Mouse (Mus musculus): Measurements from ENCODE around the gene Ralbp1. TPM values are rescaled to one million over a fixed set of nuclear protein-coding genes. Genes with fewer than 3 reads are reported as not detected.

Ralbp1 gene
- 99.9 and 135 TPM in 2 replicates for polyA plus RNA-seq (2012)

DNA sequence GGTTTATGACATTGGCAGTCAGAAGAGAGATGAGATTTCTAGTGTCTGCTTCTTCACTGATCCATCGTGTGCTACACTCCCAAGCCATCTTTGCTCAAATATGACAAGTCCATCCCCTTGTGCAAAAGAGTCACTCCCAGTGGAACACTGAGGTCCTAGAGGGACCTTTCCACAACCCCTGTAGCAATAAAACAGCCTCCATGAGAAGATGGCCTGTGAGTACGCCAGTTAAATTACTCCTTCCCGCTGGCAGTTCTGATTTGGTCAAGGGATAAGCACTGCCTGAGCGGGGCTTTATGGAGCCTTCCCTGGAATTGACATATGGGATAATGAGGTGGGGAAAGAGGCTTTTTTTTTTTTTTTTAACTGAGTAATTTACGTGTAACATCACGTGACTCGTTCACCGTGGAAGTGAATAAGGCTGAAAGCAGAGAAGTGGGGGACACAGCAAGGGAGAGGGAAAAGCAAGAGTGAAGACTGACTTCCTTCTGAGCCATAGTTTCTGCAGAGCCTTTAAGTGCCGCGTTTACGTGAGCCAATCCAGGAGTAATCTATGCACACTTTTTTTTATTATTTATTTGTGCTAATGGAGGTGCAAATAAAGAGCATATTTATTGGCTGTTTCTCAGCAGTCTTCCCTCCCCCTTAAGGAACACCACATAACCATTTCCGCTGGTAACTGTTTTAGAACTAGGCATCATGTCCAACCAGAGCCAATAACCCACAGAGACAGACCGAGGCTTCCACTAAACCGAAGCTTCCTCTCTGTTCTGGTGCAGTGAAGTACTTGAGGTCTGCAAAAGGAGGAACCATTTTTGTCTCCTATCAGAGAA lies at the start of gene Ralbp1:
Gene Ralbp1 (minus strand): TSS at position 102 of the 833 bp plus-strand sequence.

Other genes with a start within 250 kb of the Ralbp1 start
- not detected in 2 replicates for gene Txndc2, start 243.6 kb downstream of the Ralbp1 start, polyA plus RNA-seq (2012)
- 29.7 and 37.5 TPM in 2 replicates for gene Rab31, start 113.0 kb downstream of the Ralbp1 start, polyA plus RNA-seq (2012)
- gene Ppp4r1, start 103.2 kb downstream of the Ralbp1 start, polyA plus RNA-seq (2012), result 16.9 and 24.9 TPM in 2 replicates
- gene Twsg1, start 65.4 kb upstream of the Ralbp1 start, polyA plus RNA-seq (2012), result 13.1 and 16.4 TPM in 2 replicates
- 6.8 and 11.1 TPM in 2 replicates for gene Ankrd12, start 191.3 kb upstream of the Ralbp1 start, polyA plus RNA-seq (2012)
- gene Ndufv2, start 215.8 kb upstream of the Ralbp1 start, polyA plus RNA-seq (2012), result 97.0 and 97.6 TPM in 2 replicates
- gene Washc1, start 225.7 kb upstream of the Ralbp1 start, polyA plus RNA-seq (2012), result 64.9 and 83.5 TPM in 2 replicates
- 12.6 and 13.2 TPM in 2 replicates for gene Ddx11, start 237.7 kb upstream of the Ralbp1 start, polyA plus RNA-seq (2012)

Data from megakaryocyte-erythroid progenitor cell, adult 5 weeks (primary cell).